ENCODE assay signal across 18 mouse cellular contexts in the genomic region with DNA sequence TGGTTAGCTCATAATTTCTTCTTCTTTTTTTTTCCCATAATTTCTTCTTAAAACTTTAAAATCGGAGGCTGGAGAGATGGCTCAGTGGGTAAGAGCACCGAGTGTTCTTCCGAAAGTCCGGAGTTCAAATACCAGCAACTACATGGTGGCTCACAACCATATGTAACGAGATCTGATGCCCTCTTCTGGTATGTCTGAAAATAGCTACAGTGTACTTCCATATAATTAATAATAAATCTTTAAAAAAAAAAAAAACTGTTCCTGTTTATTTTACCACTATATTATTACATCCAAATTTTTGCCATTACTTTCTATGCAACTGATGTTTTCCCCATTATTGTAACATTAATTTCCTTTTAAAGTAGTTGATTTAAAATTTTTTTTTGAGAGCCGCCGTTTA. TPM values are rescaled to one million over a fixed set of nuclear protein-coding genes. Genes with fewer than 3 reads are reported as not detected.
A peak's percentile ranks its signal among the peaks of the same experiment; 100 is the strongest.
DNase-seq lines count a peak whose midpoint lies in the region; ATAC-seq and TF ChIP-seq lines count a peak whose summit lies in the region.
"Had no signal": no experiment of that assay in that cellular context is flagged by ENCODE, and none has a peak within 500 bp of the region (broad histone marks: within the 10 kb centered on the region; RNA-seq: fewer than 3 reads in every experiment).

No protein-coding gene starts in this region.

- H3K4me2 ChIP-seq in intestine, postnatal 0 days (replicated peaks; ENCODE audit: low read depth): no peak overlapping the region
- H3K4me2 ChIP-seq in intestine, embryonic 16.5 days (ENCODE audit: low read depth, low read length): no peak overlapping the region
- no peak overlapping the region for H3K4me2 ChIP-seq in lung, embryonic 14.5 days
- H3K4me2 ChIP-seq in stomach, postnatal 0 days (replicated peaks; ENCODE audit: low read depth): no peak overlapping the region
- H3K4me2 ChIP-seq: embryonic facial prominence, embryonic 12.5 days; hindbrain, embryonic 15.5 days; limb, embryonic 15.5 days; midbrain, embryonic 13.5 days had no signal

- POLR2A ChIA-PET in Patski (lab: Charles Lee): no interaction called here

- peak; percentile 44 for DNase-seq in lung, embryonic 14.5 days
- no peak for DNase-seq in lung, postnatal 25 days (ENCODE audit: low spot score)
- DNase-seq in Patski (ENCODE audit: low read depth, low spot score): no peak
- no peak for DNase-seq in stomach, postnatal 0 days (ENCODE audit: low spot score)
- no peak for DNase-seq in retina, embryonic 14.5 days (ENCODE audit: low spot score)
- DNase-seq: adrenal gland, adult 2 months; cerebellum, adult 18-20 months; heart, adult 11 months; right cerebral cortex, postnatal 25 days; thymus, adult 2 months had no signal

- in situ Hi-C loops in Patski (cut with MboI; ENCODE audit: low pct_unique_long_range_greater_than_20kb): no loop called here

- no peaks in the 10 kb centered on the region for H3K4me1 ChIP-seq in intestine, postnatal 0 days (replicated peaks; ENCODE audit: control insufficient read depth, insufficient read depth, low read length)
- H3K4me1 ChIP-seq in intestine, embryonic 16.5 days (ENCODE audit: control insufficient read depth, insufficient read depth, low read length): no peaks in the 10 kb centered on the region
- no peaks in the 10 kb centered on the region for H3K4me1 ChIP-seq in lung, embryonic 14.5 days (ENCODE audit: insufficient read depth)
- H3K4me1 ChIP-seq in stomach, postnatal 0 days (replicated peaks; ENCODE audit: control insufficient read depth, insufficient read depth): no peaks in the 10 kb centered on the region
- H3K4me1 ChIP-seq: embryonic facial prominence, embryonic 12.5 days; hindbrain, embryonic 15.5 days; limb, embryonic 15.5 days had no signal

- no peaks in the 10 kb centered on the region for H3K36me3 ChIP-seq in intestine, postnatal 0 days (ENCODE audit: control insufficient read depth, insufficient read depth)
- no peaks in the 10 kb centered on the region for H3K36me3 ChIP-seq in intestine, embryonic 16.5 days (ENCODE audit: control insufficient read depth, insufficient read depth, low read length)
- no peaks in the 10 kb centered on the region for H3K36me3 ChIP-seq in lung, embryonic 14.5 days (ENCODE audit: insufficient read depth)
- no peaks in the 10 kb centered on the region for H3K36me3 ChIP-seq in stomach, postnatal 0 days (ENCODE audit: control insufficient read depth, insufficient read depth, low read length)
- H3K36me3 ChIP-seq: embryonic facial prominence, embryonic 12.5 days; forebrain, embryonic 10.5 days; hindbrain, embryonic 15.5 days; limb, embryonic 15.5 days; midbrain, embryonic 13.5 days had no signal

- peak; percentile 44 for TF ChIP-seq CTCF in intestine, postnatal 0 days (IDR thresholded peaks at IDR 0.05; ENCODE audit: low read depth)
- TF ChIP-seq CTCF in lung, embryonic 14.5 days (IDR thresholded peaks at IDR 0.05; ENCODE audit: low read depth): peak; percentile 20; the same call in 1 of the 2 replicates
- TF ChIP-seq CTCF in Patski (IDR thresholded peaks at IDR 0.05): peak; percentile 43
- peak; percentile 56 for TF ChIP-seq CTCF in stomach, postnatal 0 days (IDR thresholded peaks at IDR 0.05; ENCODE audit: low read depth)

- H3K27me3 ChIP-seq in intestine, postnatal 0 days (replicated peaks; ENCODE audit: control insufficient read depth, insufficient read depth, low read length): no peaks in the 10 kb centered on the region
- H3K27me3 ChIP-seq in intestine, embryonic 16.5 days (replicated peaks; ENCODE audit: control insufficient read depth, insufficient read depth, low read length): no peaks in the 10 kb centered on the region
- H3K27me3 ChIP-seq in lung, embryonic 14.5 days (ENCODE audit: insufficient read depth, low read length): no peaks in the 10 kb centered on the region
- H3K27me3 ChIP-seq in Patski: no peaks in the 10 kb centered on the region
- no peaks in the 10 kb centered on the region for H3K27me3 ChIP-seq in stomach, postnatal 0 days (ENCODE audit: control insufficient read depth, insufficient read depth, low read length)
- H3K27me3 ChIP-seq: embryonic facial prominence, embryonic 12.5 days; hindbrain, embryonic 15.5 days; limb, embryonic 15.5 days; midbrain, embryonic 13.5 days had no signal

- no peak overlapping the region for H3K4me3 ChIP-seq in intestine, postnatal 0 days (ENCODE audit: low read depth, low read length)
- H3K4me3 ChIP-seq in intestine, embryonic 16.5 days (ENCODE audit: low read length): no peak overlapping the region
- H3K4me3 ChIP-seq in lung, embryonic 14.5 days (ENCODE audit: low read depth, low read length): no peak overlapping the region
- no peak overlapping the region for H3K4me3 ChIP-seq in stomach, postnatal 0 days (ENCODE audit: low read depth, low read length)
- H3K4me3 ChIP-seq: embryonic facial prominence, embryonic 12.5 days; forebrain, embryonic 10.5 days; hindbrain, embryonic 15.5 days; limb, embryonic 15.5 days; midbrain, embryonic 13.5 days had no signal

- no peak overlapping the region for H3K9ac ChIP-seq in intestine, postnatal 0 days (ENCODE audit: low read depth, low read length)
- H3K9ac ChIP-seq in intestine, embryonic 16.5 days (ENCODE audit: low read depth, low read length): no peak overlapping the region
- H3K9ac ChIP-seq in lung, embryonic 14.5 days: no peak overlapping the region
- H3K9ac ChIP-seq in stomach, postnatal 0 days (ENCODE audit: low read length): no peak overlapping the region
- H3K9ac ChIP-seq: embryonic facial prominence, embryonic 12.5 days; hindbrain, embryonic 15.5 days; limb, embryonic 15.5 days; midbrain, embryonic 13.5 days had no signal

- 80% methylated on average over 7 of the region's 7 CpGs for WGBS in intestine, postnatal 0 days
- 85% methylated on average over 7 of the region's 7 CpGs for WGBS in intestine, embryonic 16.5 days
- WGBS in lung, embryonic 14.5 days: 85% methylated on average over 7 of the region's 7 CpGs
- 81% methylated on average over 7 of the region's 7 CpGs for WGBS in stomach, postnatal 0 days

- no peaks in the 10 kb centered on the region for H3K9me3 ChIP-seq in intestine, postnatal 0 days (ENCODE audit: control insufficient read depth)
- no peaks in the 10 kb centered on the region for H3K9me3 ChIP-seq in intestine, embryonic 16.5 days (ENCODE audit: control insufficient read depth, low read length)
- H3K9me3 ChIP-seq in lung, embryonic 14.5 days (ENCODE audit: low read depth, low read length): no peaks in the 10 kb centered on the region
- H3K9me3 ChIP-seq in stomach, postnatal 0 days (ENCODE audit: control insufficient read depth, low read length): no peaks in the 10 kb centered on the region
- H3K9me3 ChIP-seq: embryonic facial prominence, embryonic 12.5 days; forebrain, embryonic 10.5 days; hindbrain, embryonic 15.5 days; limb, embryonic 15.5 days; midbrain, embryonic 13.5 days had no signal

- no peak for TF ChIP-seq EP300 in stomach, postnatal 0 days (optimal IDR thresholded peaks at IDR 0.05)

- H3K27ac ChIP-seq in intestine, postnatal 0 days (ENCODE audit: low read depth, low read length): no peak overlapping the region
- no peak overlapping the region for H3K27ac ChIP-seq in intestine, embryonic 16.5 days (ENCODE audit: low read length)
- H3K27ac ChIP-seq in lung, embryonic 14.5 days (ENCODE audit: low read depth): no peak overlapping the region
- H3K27ac ChIP-seq in stomach, postnatal 0 days (replicated peaks): no peak overlapping the region
- H3K27ac ChIP-seq: embryonic facial prominence, embryonic 12.5 days; forebrain, embryonic 10.5 days; hindbrain, embryonic 15.5 days; limb, embryonic 15.5 days; macrophage; midbrain, embryonic 13.5 days had no signal

- CTCF ChIA-PET in Patski (lab: Charles Lee): interaction anchor here (0.6 to 3.2 kb wide), 9 partner anchors 11 to 85 kb away, joined by 3 to 15 read pairs (median 5); no protein-coding TSS in a partner anchor

- ATAC-seq in intestine, postnatal 0 days: no peak
- ATAC-seq in intestine, embryonic 16.5 days: no peak
- ATAC-seq in lung, embryonic 14.5 days (ENCODE audit: insufficient read depth): no peak
- no peak for ATAC-seq in Patski
- no peak for ATAC-seq in stomach, postnatal 0 days (ENCODE audit: low FRiP score, low TSS enrichment)
- ATAC-seq: midbrain, embryonic 13.5 days had no signal

RNA-seq across cellular contexts. Expression of gene Nim1k, which starts 31.1 kb away (rescaled TPM):
- polyA plus RNA-seq in intestine, postnatal 0 days (2015; fragmentation: Nextera tagmentation; extraction: Ambion mirVana): 0.48 and 0.53 TPM in 2 replicates
- 0.39 and 0.48 TPM in 2 replicates for polyA plus RNA-seq in intestine, embryonic 16.5 days (2015; fragmentation: Nextera tagmentation; extraction: Ambion mirVana)
- 0.91 and 0.93 TPM in 2 replicates for polyA plus RNA-seq in lung, embryonic 14.5 days (2014; fragmentation: Nextera tagmentation; extraction: Ambion mirVana)
- 2.9 TPM for polyA plus RNA-seq in Patski (2021)
- 0.53 TPM in 2 replicates for polyA plus RNA-seq in stomach, postnatal 0 days (2015; fragmentation: Nextera tagmentation; extraction: Ambion mirVana)

RNA-seq across cellular contexts. Expression of gene Hmgcs1, which starts 34.4 kb away (rescaled TPM):
- 54.5 and 63.0 TPM in 2 replicates for polyA plus RNA-seq in intestine, postnatal 0 days (2015; fragmentation: Nextera tagmentation; extraction: Ambion mirVana)
- 247 and 266 TPM in 2 replicates for polyA plus RNA-seq in intestine, embryonic 16.5 days (2015; fragmentation: Nextera tagmentation; extraction: Ambion mirVana)
- polyA plus RNA-seq in lung, embryonic 14.5 days (2014; fragmentation: Nextera tagmentation; extraction: Ambion mirVana): 126 and 142 TPM in 2 replicates
- polyA plus RNA-seq in Patski (2021): 64.9 TPM
- polyA plus RNA-seq in stomach, postnatal 0 days (2015; fragmentation: Nextera tagmentation; extraction: Ambion mirVana): 131 and 140 TPM in 2 replicates
